Mouse (Mus musculus): Measurements from ENCODE around the gene Chtf18. TPM values are rescaled to one million over a fixed set of nuclear protein-coding genes. Genes with fewer than 3 reads are reported as not detected.

Chtf18 gene
- polyA plus RNA-seq, 2 experiments from 2014 or later = 4.0 to 6.7 TPM

GRCm38 (mm10) chr17:25732082-25732481 lies 4.9 kb upstream of the Chtf18 start:
- ATAC-seq = no peak

GRCm38 (mm10) chr17:25728009-25728270 lies 721 bp upstream of the Chtf18 start:
- ATAC-seq = no peak

GRCm38 (mm10) chr17:25725264-25725663 lies 2.0 kb downstream of the Chtf18 start:
- no peak for ATAC-seq

DNA sequence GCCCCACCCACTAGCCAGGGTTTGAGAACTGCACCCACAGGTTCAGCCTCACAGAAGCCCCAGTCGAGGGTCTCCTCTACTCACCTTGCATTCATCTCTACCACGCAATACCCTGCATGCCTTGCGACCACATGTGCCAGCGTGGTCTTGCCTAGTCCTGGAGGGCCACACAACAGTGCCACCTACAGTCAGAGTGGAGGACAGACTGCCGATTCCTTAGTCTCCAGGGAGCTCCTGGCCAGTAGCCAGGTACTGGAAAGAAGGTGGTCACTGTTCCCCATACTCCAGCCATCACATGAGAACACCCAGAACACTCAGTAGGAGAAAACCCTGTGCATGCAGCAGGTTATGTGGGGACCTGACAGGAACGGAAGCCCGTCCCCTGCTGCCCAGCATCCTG lies 3.3 kb downstream of the Chtf18 start:
- ATAC-seq = no peak

DNA sequence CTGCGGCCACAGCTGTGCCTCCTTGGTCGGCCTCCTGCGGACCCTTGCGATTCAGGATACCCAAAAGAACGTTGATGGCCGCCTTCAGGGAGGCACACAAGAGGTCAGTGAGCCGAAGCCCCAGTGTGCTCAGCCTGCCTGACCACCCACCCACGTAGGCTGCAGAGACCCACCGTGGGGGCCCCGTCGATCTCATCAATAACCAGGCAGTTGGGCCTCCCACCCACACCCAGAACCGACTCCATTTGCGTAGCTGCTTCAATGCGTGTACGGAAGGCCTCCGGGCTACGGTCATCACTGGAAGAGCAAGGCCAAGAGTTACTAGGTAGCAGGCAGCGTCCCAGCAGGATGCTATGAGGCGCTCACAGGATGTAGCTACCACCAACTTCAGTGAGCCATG lies 3.7 kb downstream of the Chtf18 start:
- no peak for ATAC-seq

- no peak for ATAC-seq
Measured at GRCm38 (mm10) chr17:25721476-25721875, 5.7 kb downstream of the Chtf18 start.

GRCm38 (mm10) chr17:25717691-25718090 lies 9.5 kb downstream of the Chtf18 start:
- ATAC-seq = no peak

- ATAC-seq = no peak
Measured at GRCm38 (mm10) chr17:25716711-25717637, 10.2 kb downstream of the Chtf18 start, which contains the start of gene Gng13. Gene Gng13 (plus strand): TSS chr17:25717171.

DNA sequence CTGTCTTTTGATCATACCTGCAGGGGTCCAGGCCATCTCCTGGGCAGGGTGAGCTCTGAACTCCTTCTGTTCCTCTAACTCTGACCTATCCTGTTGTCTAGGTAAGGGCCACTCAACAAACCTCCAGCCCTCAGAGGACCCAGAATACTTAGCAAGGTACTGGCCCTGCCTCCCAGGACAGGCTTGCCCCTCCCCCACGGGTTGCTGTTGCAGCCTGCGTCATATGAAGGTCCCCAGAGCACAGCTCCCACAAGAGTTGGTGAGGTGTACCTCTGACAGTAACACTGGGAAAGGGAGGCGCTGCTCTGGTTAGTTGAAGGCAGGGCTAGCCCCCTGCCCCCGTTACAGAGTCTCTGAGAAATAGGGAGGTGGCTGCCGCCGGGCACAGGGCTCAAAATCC lies 11.1 kb downstream of the Chtf18 start:
- no peak for ATAC-seq

- no peak for ATAC-seq
Measured at GRCm38 (mm10) chr17:25715627-25716026, 11.6 kb downstream of the Chtf18 start.

DNA sequence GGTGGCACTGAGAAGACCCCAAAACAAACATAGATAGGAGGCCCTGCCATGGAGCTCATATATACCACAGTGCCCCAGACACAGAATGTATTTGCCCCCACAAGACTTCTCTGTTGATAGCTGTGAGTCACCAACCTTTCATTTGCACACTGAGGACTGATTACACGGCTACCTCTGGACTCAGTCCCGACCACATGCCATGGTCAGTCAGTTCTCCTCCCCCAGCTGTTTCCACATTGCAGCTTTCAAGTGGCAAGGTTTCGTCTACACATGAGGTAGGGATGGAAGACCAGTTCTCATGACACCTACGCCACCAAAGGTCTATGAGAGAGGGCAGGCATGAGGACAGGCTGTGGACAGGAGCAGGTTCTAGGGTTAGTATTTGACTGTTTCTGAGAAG lies 16.1 kb downstream of the Chtf18 start:
- no peak for ATAC-seq

GRCm38 (mm10) chr17:25709994-25710393 lies 17.2 kb downstream of the Chtf18 start:
- no peak for ATAC-seq

DNA sequence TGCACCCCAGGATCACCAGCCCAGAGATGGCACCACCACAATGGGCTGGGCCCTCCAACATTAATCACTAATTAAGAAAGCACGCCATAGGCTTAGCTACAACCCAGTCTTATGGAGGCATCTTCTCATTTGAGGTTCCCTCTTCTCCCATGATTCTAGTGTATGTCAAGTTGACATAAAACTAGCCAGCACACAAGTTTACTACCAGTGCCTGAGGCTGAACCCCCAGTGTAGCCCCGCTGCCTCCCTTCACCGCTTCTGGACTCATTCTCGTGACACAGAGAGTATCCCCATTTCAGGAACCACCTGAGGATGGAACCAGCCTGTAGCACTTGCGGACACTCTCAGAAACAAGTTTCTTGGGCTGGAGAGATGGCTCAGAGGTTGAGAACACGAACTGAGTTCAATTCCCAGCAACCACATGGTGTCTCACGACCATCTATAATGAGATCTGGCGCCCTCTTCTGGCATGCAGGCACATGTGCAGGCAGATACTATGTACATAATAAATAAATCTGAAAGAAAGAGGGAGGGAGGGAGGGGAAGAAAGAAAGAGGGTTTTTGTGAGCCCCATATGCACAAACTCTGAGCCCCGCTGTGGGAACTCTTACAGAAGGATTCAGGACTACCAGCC lies 26.2 kb downstream of the Chtf18 start:
- no peak for ATAC-seq

- ATAC-seq = no peak
Measured at GRCm38 (mm10) chr17:25698446-25698845, 28.8 kb downstream of the Chtf18 start.

- no peak for ATAC-seq
Measured at GRCm38 (mm10) chr17:25696263-25696662, 31.0 kb downstream of the Chtf18 start.

GRCm38 (mm10) chr17:25688922-25689321 lies 38.3 kb downstream of the Chtf18 start:
- no peak for ATAC-seq

- no peak for ATAC-seq
Measured at GRCm38 (mm10) chr17:25686323-25686722, 40.9 kb downstream of the Chtf18 start.

GRCm38 (mm10) chr17:25681636-25682035 lies 45.6 kb downstream of the Chtf18 start:
- ATAC-seq = no peak

- ATAC-seq = no peak
Measured at GRCm38 (mm10) chr17:25679818-25680217, 47.4 kb downstream of the Chtf18 start.

GRCm38 (mm10) chr17:25677969-25678368 lies 49.2 kb downstream of the Chtf18 start:
- no peak for ATAC-seq

DNA sequence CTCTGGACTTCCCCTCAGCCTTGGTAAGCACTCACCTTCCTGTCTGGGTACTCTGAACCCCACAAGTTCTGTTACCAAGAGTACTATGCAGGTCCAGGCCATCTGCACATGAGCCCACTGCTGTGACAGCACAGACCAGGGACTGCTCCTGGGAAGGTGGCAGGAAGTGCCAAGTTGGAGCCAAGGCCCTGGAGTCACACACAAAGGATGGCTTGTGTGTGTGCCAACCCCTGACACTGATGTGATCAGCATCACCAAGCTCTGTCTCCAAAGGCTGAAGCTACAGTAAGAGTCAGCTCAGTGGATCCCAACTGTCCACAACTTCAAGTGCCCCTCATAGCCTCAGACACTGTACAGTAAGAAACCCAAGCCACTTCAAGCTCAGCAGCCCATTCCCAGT lies 54.2 kb downstream of the Chtf18 start:
- ATAC-seq = no peak
